Mouse (Mus musculus): ENCODE measurements around the gene Mcts2. TPM values are rescaled to one million over a fixed set of nuclear protein-coding genes. Genes with fewer than 3 reads are reported as not detected.

Mcts2 gene
- polyA plus RNA-seq, 1 experiment from 2014 or later, result 19.4 TPM

DNA sequence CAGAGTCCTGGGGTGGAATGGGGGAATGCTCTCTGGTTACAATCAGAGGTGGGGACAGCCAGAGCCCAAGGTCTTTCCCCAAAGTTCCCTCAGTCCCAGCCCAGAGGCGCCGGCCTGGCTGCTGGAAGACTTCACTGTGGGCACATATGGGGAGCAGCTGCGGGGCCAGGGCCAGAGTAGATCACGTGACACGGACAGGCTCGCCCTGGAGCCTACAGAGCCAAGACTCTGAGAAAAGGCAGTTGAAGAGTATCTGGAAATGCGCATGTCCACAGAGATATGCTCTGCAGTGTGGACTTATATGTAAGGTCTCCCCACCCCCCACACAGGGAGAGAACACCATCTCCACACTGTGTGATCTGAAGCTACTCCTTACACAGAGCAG lies 42.8 kb downstream of the Mcts2 start:
- H3K9ac ChIP-seq (replicated peaks; ENCODE audit: low read depth), result no peak overlapping the region
- peak; percentile 87 for DNase-seq (ENCODE audit: low spot score)
- no peaks in the 10 kb centered on the region for H3K27me3 ChIP-seq (replicated peaks; ENCODE audit: insufficient read depth, low read length)
- peak; percentile 60 for ATAC-seq
- no peaks in the 10 kb centered on the region for H3K9me3 ChIP-seq (ENCODE audit: low read length)
- TF ChIP-seq EP300 (IDR thresholded peaks at IDR 0.05), result no peak
- peak overlapping the region; percentile 86 for H3K27ac ChIP-seq (ENCODE audit: low read length)
- H3K4me2 ChIP-seq (replicated peaks; ENCODE audit: low read depth, low read length), result no peak overlapping the region
- 10% methylated on average over 7 of the region's 7 CpGs for WGBS
- H3K4me1 ChIP-seq (ENCODE audit: insufficient read depth, low read depth, low read length), result peaks cover 37% of the 10 kb centered on the region; the same call in 1 of the 2 replicates
- no peaks in the 10 kb centered on the region for H3K36me3 ChIP-seq (ENCODE audit: insufficient read depth, low read length)
- no peak overlapping the region for H3K4me3 ChIP-seq (ENCODE audit: low read depth, low read length)

DNA sequence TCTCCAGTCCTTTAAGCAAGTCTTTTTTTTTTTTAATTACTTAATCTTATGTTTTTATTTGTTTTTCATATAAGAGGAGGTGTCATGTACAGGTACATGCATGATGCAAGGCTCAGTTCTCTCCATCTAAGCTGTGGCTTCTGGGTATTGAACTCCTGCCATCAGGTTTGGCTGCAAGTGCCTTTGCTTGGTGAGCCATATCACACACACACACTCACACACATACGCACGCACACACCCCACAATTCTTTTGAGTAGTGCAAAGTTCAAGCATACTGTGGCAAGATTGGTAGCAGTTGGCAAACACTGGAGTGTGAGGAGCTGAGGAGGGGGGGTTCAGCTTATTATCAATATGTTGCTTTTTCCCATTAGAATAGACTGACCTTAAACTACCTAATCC lies 46.4 kb downstream of the Mcts2 start:
- H3K4me2 ChIP-seq (replicated peaks; ENCODE audit: low read depth, low read length), result no peak overlapping the region
- no peak overlapping the region for H3K27ac ChIP-seq (ENCODE audit: low read length)
- no peak for TF ChIP-seq CTCF (IDR thresholded peaks at IDR 0.05)
- no peak for TF ChIP-seq EP300 (IDR thresholded peaks at IDR 0.05)
- WGBS, result 75% methylated on average over 2 of the region's 2 CpGs
- H3K9ac ChIP-seq (replicated peaks; ENCODE audit: low read depth), result no peak overlapping the region
- H3K9me3 ChIP-seq (ENCODE audit: low read length), result no peaks in the 10 kb centered on the region
- no peak for DNase-seq (ENCODE audit: low spot score)
- H3K4me3 ChIP-seq (ENCODE audit: low read depth, low read length), result no peak overlapping the region
- H3K4me1 ChIP-seq (ENCODE audit: insufficient read depth, low read depth, low read length), result peaks cover 27% of the 10 kb centered on the region; the same call in 1 of the 2 replicates
- H3K27me3 ChIP-seq (replicated peaks; ENCODE audit: insufficient read depth, low read length), result no peaks in the 10 kb centered on the region
- no peaks in the 10 kb centered on the region for H3K36me3 ChIP-seq (ENCODE audit: insufficient read depth, low read length)
- ATAC-seq, result no peak

DNA sequence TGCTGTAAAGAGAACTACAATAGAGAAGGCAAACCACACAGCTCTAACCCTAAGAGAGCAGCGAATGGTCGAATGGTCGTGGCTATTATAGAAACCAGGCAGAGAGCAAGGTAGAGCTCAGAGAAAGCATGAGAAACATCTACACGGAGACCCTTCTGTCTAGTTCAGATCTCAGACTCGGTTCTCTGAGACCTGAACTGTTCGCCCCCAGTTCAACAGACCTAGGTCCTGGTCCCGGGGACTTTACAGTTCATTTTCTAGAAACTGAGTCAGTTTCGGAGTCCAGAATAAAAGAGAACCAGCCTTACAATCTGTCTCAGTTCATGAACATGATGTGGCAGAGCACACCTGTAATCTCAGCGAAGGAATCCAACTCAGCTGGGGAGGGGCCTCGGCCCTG lies 47.7 kb downstream of the Mcts2 start:
- Histone ChIP-seq H3K36me3 (ENCODE audit: insufficient read depth, low read length) (no peaks in the 10 kb centered on the region), H3K4me3 (ENCODE audit: low read depth, low read length) (0 out of 2 replicates have a peak overlapping the region, but pooled peaks have one; percentile 16), H3K4me1 (ENCODE audit: insufficient read depth, low read depth, low read length) (peaks cover 16% of the 10 kb centered on the region; the same call in 1 of the 2 replicates), H3K27me3 (replicated peaks; ENCODE audit: insufficient read depth, low read length) (no peaks in the 10 kb centered on the region), H3K9me3 (ENCODE audit: low read length) (no peaks in the 10 kb centered on the region), H3K27ac (ENCODE audit: low read length) (peak overlapping the region; percentile 80), H3K9ac (replicated peaks; ENCODE audit: low read depth) (no peak overlapping the region; the same call in 1 of the 2 replicates), H3K4me2 (replicated peaks; ENCODE audit: low read depth, low read length) (peak overlapping the region; percentile 74)
- WGBS, result 13% methylated on average over 10 of the region's 10 CpGs
- no peak for TF ChIP-seq CTCF (IDR thresholded peaks at IDR 0.05)
- no peak for TF ChIP-seq EP300 (IDR thresholded peaks at IDR 0.05)
- no peak for ATAC-seq
- no peak for DNase-seq (ENCODE audit: low spot score)

- DNase-seq (ENCODE audit: low spot score) (peak; percentile 99), ATAC-seq (peak; percentile 78)
- Histone ChIP-seq H3K9me3 (ENCODE audit: low read length) (no peaks in the 10 kb centered on the region), H3K27ac (ENCODE audit: low read length) (peak overlapping the region; percentile 92), H3K4me1 (ENCODE audit: insufficient read depth, low read depth, low read length) (peaks cover 16% of the 10 kb centered on the region; the same call in 1 of the 2 replicates), H3K4me3 (ENCODE audit: low read depth, low read length) (peak overlapping the region; percentile 87), H3K27me3 (replicated peaks; ENCODE audit: insufficient read depth, low read length) (no peaks in the 10 kb centered on the region), H3K36me3 (ENCODE audit: insufficient read depth, low read length) (no peaks in the 10 kb centered on the region), H3K9ac (replicated peaks; ENCODE audit: low read depth) (peak overlapping the region; percentile 55; the same call in 1 of the 2 replicates), H3K4me2 (replicated peaks; ENCODE audit: low read depth, low read length) (peak overlapping the region; percentile 74)
- TF ChIP-seq EP300 (IDR thresholded peaks at IDR 0.05), result peak; percentile 94
- TF ChIP-seq CTCF (IDR thresholded peaks at IDR 0.05), result no peak
- WGBS, result under 1% methylated on average over 28 of the region's 28 CpGs
These were observed 48.1 kb downstream of the Mcts2 start for GRCm38 (mm10) chr2:152734984-152735383.

DNA sequence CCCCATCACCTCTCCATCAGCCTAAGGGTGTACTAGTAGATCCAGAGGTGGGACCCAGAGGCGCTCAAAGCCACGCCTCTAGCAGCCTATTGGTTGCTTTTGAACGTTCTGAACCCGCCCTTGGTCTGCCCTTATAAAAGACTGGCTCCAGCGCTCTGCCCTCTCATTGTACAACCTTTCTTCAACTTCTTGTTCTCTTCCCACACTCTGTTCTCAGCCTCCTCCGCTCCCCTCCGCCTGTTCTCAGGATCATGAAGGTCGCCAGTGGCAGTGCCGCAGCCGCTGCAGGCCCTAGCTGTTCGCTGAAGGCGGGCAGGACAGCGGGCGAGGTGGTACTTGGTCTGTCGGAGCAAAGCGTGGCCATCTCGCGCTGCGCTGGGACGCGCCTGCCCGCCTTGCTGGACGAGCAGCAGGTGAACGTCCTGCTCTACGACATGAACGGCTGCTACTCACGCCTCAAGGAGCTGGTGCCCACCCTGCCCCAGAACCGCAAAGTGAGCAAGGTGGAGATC lies 49.3 kb downstream of the Mcts2 start, which contains the start of gene Id1:
Gene Id1 (plus strand): TSS at position 162 of the 512 bp plus-strand sequence.
- under 1% methylated on average over 28 of the region's 28 CpGs for WGBS

DNA sequence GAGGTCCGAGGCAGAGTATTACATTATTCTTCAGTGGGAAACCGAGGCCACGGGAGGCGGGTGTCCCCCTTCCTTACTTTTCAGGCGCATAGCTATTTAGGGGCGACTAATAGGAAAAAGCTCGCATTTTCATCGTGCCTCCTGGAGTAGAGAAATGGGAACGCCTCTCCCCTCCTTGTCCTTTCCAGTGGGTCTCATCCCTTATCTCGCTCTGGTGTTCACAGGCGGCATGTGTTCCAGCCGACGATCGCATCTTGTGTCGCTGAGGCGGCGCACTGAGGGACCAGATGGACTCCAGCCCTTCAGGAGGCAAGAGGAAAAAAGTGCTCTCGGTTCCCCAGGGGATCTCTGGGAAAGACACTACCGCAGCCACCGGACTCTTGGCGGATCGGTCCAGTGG lies 49.9 kb downstream of the Mcts2 start:
- H3K27ac ChIP-seq (ENCODE audit: low read length), result peak overlapping the region; percentile 97
- no peaks in the 10 kb centered on the region for H3K36me3 ChIP-seq (ENCODE audit: insufficient read depth, low read length)
- ATAC-seq (no peak), DNase-seq (ENCODE audit: low spot score) (no peak)
- TF ChIP-seq EP300 (IDR thresholded peaks at IDR 0.05) (no peak), CTCF (IDR thresholded peaks at IDR 0.05) (no peak)
- WGBS, result under 1% methylated on average over 22 of the region's 22 CpGs
- H3K4me2 ChIP-seq (replicated peaks; ENCODE audit: low read depth, low read length), result peak overlapping the region; percentile 74
- H3K9ac ChIP-seq (replicated peaks; ENCODE audit: low read depth), result peak overlapping the region; percentile 96
- H3K27me3 ChIP-seq (replicated peaks; ENCODE audit: insufficient read depth, low read length), result no peaks in the 10 kb centered on the region
- no peaks in the 10 kb centered on the region for H3K9me3 ChIP-seq (ENCODE audit: low read length)
- H3K4me3 ChIP-seq (ENCODE audit: low read depth, low read length), result peak overlapping the region; percentile 87
- H3K4me1 ChIP-seq (ENCODE audit: insufficient read depth, low read depth, low read length), result peaks cover 19% of the 10 kb centered on the region; the same call in 1 of the 2 replicates

More for the DNA sequence above, 49.3 kb downstream of the Mcts2 start, which contains the start of gene Id1:
- H3K36me3 ChIP-seq (ENCODE audit: insufficient read depth, low read length), result no peaks in the 10 kb centered on the region
- peak; percentile 65 for ATAC-seq
- peak within 1 kb of the TSS; percentile 74 for H3K4me2 ChIP-seq (replicated peaks; ENCODE audit: low read depth, low read length)
- peak within 1 kb of the TSS; percentile 96 for H3K9ac ChIP-seq (replicated peaks; ENCODE audit: low read depth)
- H3K9me3 ChIP-seq (ENCODE audit: low read length), result no peaks in the 10 kb centered on the region
- peak within 1 kb of the TSS; percentile 97 for H3K27ac ChIP-seq (ENCODE audit: low read length)
- DNase-seq (ENCODE audit: low spot score), result peak; percentile 98
- TF ChIP-seq CTCF (IDR thresholded peaks at IDR 0.05), result peak; percentile 21; the same call in 1 of the 2 replicates
- TF ChIP-seq EP300 (IDR thresholded peaks at IDR 0.05), result peak; percentile 82
- no peaks in the 10 kb centered on the region for H3K27me3 ChIP-seq (replicated peaks; ENCODE audit: insufficient read depth, low read length)
- H3K4me1 ChIP-seq (ENCODE audit: insufficient read depth, low read depth, low read length), result peaks cover 16% of the 10 kb centered on the region; the same call in 1 of the 2 replicates
- peak within 1 kb of the TSS; percentile 87 for H3K4me3 ChIP-seq (ENCODE audit: low read depth, low read length)

Other genes starting within 250 kb of the Mcts2 start
- gene Defb23, start 222.4 kb upstream of the Mcts2 start, polyA plus RNA-seq (2015; fragmentation: Nextera tagmentation; extraction: Ambion mirVana), result not detected in 2 replicates
- not detected in 2 replicates for gene Defb20, start 210.0 kb upstream of the Mcts2 start, polyA plus RNA-seq (2015; fragmentation: Nextera tagmentation; extraction: Ambion mirVana)
- gene Defb22, start 196.9 kb upstream of the Mcts2 start, polyA plus RNA-seq (2015; fragmentation: Nextera tagmentation; extraction: Ambion mirVana), result not detected in 2 replicates
- not detected in 2 replicates for gene Defb26, start 175.3 kb upstream of the Mcts2 start, polyA plus RNA-seq (2015; fragmentation: Nextera tagmentation; extraction: Ambion mirVana)
- gene Defb28, start 168.8 kb upstream of the Mcts2 start, polyA plus RNA-seq (2015; fragmentation: Nextera tagmentation; extraction: Ambion mirVana), result not detected in 2 replicates
- not detected in 2 replicates for gene Defb29, start 146.9 kb upstream of the Mcts2 start, polyA plus RNA-seq (2015; fragmentation: Nextera tagmentation; extraction: Ambion mirVana)
- gene Gm17416, start 117.7 kb upstream of the Mcts2 start, polyA plus RNA-seq (2015; fragmentation: Nextera tagmentation; extraction: Ambion mirVana), result not detected in 2 replicates
- gene Defb21, start 114.3 kb upstream of the Mcts2 start, polyA plus RNA-seq (2015; fragmentation: Nextera tagmentation; extraction: Ambion mirVana), result not detected in 2 replicates
- 0.36 TPM in 1 of 2 replicates, not detected in the other for gene Defb19, start 106.7 kb upstream of the Mcts2 start, polyA plus RNA-seq (2015; fragmentation: Nextera tagmentation; extraction: Ambion mirVana)
- gene Defb45, start 87.6 kb upstream of the Mcts2 start, polyA plus RNA-seq (2015; fragmentation: Nextera tagmentation; extraction: Ambion mirVana), result not detected in 2 replicates
- not detected in 2 replicates for gene Defb36, start 82.7 kb upstream of the Mcts2 start, polyA plus RNA-seq (2015; fragmentation: Nextera tagmentation; extraction: Ambion mirVana)
- gene Defb25, start 64.0 kb upstream of the Mcts2 start, polyA plus RNA-seq (2015; fragmentation: Nextera tagmentation; extraction: Ambion mirVana), result 3.0 and 4.9 TPM in 2 replicates
- 32.2 and 34.0 TPM in 2 replicates for gene Rem1, start 60.1 kb upstream of the Mcts2 start, polyA plus RNA-seq (2015; fragmentation: Nextera tagmentation; extraction: Ambion mirVana)
- 110 and 127 TPM in 2 replicates for gene H13, start 17.6 kb upstream of the Mcts2 start, polyA plus RNA-seq (2015; fragmentation: Nextera tagmentation; extraction: Ambion mirVana)
- 214 and 218 TPM in 2 replicates for gene Id1, start 49.2 kb downstream of the Mcts2 start, polyA plus RNA-seq (2015; fragmentation: Nextera tagmentation; extraction: Ambion mirVana)
- gene Cox4i2, start 67.1 kb downstream of the Mcts2 start, polyA plus RNA-seq (2015; fragmentation: Nextera tagmentation; extraction: Ambion mirVana), result 204 and 228 TPM in 2 replicates
- 100 and 103 TPM in 2 replicates for gene Bcl2l1, start 144.7 kb downstream of the Mcts2 start, polyA plus RNA-seq (2015; fragmentation: Nextera tagmentation; extraction: Ambion mirVana)
- gene Tpx2, start 160.9 kb downstream of the Mcts2 start, polyA plus RNA-seq (2015; fragmentation: Nextera tagmentation; extraction: Ambion mirVana), result 3.1 and 5.7 TPM in 2 replicates
- 0.04 TPM in 1 of 2 replicates, not detected in the other for gene Mylk2, start 224.3 kb downstream of the Mcts2 start, polyA plus RNA-seq (2015; fragmentation: Nextera tagmentation; extraction: Ambion mirVana)
- 11.0 and 13.2 TPM in 2 replicates for gene Foxs1, start 246.2 kb downstream of the Mcts2 start, polyA plus RNA-seq (2015; fragmentation: Nextera tagmentation; extraction: Ambion mirVana)